Mouse (Mus musculus): ENCODE measurements at regions not wholly inside any gene's neighbourhood (a gene's known extent, or its start where the extent isn't known, plus 50 kb on each side); places are given as distances from the start of the nearest gene placed in this dataset.
A peak's percentile ranks its signal among the peaks of the same experiment; 100 is the strongest.
"Not testable (repeated sequence)": the region's sequence is repeated elsewhere in the genome, so short reads cannot be mapped to it uniquely, and the experiment has no call there.

- WGBS: 95% methylated on average over 1 of the region's 1 CpGs
- no peak overlapping the region for H3K4me3 ChIP-seq (replicated peaks; ENCODE audit: insufficient read depth, low read depth, low read length)
- no peaks in the 10 kb centered on the region for H3K27me3 ChIP-seq (ENCODE audit: control insufficient read depth, insufficient read depth, low read length)
- TF ChIP-seq POLR2A (IDR thresholded peaks at IDR 0.05; ENCODE audit: borderline replicate concordance, insufficient read depth, low read length) (no peak), CTCF (IDR thresholded peaks at IDR 0.05; ENCODE audit: borderline replicate concordance, insufficient read depth, low read depth, low read length) (no peak)
- H3K27ac ChIP-seq (ENCODE audit: insufficient read depth, low read length): no peak overlapping the region
- no peaks in the 10 kb centered on the region for H3K4me1 ChIP-seq (ENCODE audit: control insufficient read depth, insufficient read depth, low read length)
- no peak for DNase-seq
These were observed 105.2 kb upstream of the C9orf72 start for GRCm38 (mm10) chr4:35331161-35331560.

- Histone ChIP-seq H3K27ac (ENCODE audit: insufficient read depth, low read length) (no peak overlapping the region), H3K4me3 (replicated peaks; ENCODE audit: insufficient read depth, low read depth, low read length) (no peak overlapping the region), H3K27me3 (ENCODE audit: control insufficient read depth, insufficient read depth, low read length) (no peaks in the 10 kb centered on the region), H3K4me1 (ENCODE audit: control insufficient read depth, insufficient read depth, low read length) (no peaks in the 10 kb centered on the region)
- no peak for DNase-seq
- TF ChIP-seq POLR2A (IDR thresholded peaks at IDR 0.05; ENCODE audit: borderline replicate concordance, insufficient read depth, low read length): no peak
- TF ChIP-seq CTCF (IDR thresholded peaks at IDR 0.05; ENCODE audit: borderline replicate concordance, insufficient read depth, low read depth, low read length): no peak
These were observed 99.3 kb upstream of the C9orf72 start for GRCm38 (mm10) chr4:35325300-35325699.

GRCm38 (mm10) chr4:35322432-35323173 lies 96.6 kb upstream of the C9orf72 start:
- TF ChIP-seq CTCF (IDR thresholded peaks at IDR 0.05; ENCODE audit: borderline replicate concordance, insufficient read depth, low read depth, low read length) (no peak), POLR2A (IDR thresholded peaks at IDR 0.05; ENCODE audit: borderline replicate concordance, insufficient read depth, low read length) (no peak)
- H3K27me3 ChIP-seq (ENCODE audit: control insufficient read depth, insufficient read depth, low read length): no peaks in the 10 kb centered on the region
- H3K4me1 ChIP-seq (ENCODE audit: control insufficient read depth, insufficient read depth, low read length): no peaks in the 10 kb centered on the region
- 93% methylated on average over 2 of the region's 2 CpGs for WGBS
- no peak overlapping the region for H3K27ac ChIP-seq (ENCODE audit: insufficient read depth, low read length)
- no peak for DNase-seq
- no peak overlapping the region for H3K4me3 ChIP-seq (replicated peaks; ENCODE audit: insufficient read depth, low read depth, low read length)

- WGBS: 72% methylated on average over 5 of the region's 5 CpGs
- Histone ChIP-seq H3K4me1 (ENCODE audit: control insufficient read depth, insufficient read depth, low read length) (no peaks in the 10 kb centered on the region), H3K27ac (ENCODE audit: insufficient read depth, low read length) (no peak overlapping the region), H3K4me3 (replicated peaks; ENCODE audit: insufficient read depth, low read depth, low read length) (no peak overlapping the region), H3K27me3 (ENCODE audit: control insufficient read depth, insufficient read depth, low read length) (no peaks in the 10 kb centered on the region)
- peak; percentile 29; the same call in 1 of the 2 replicates for TF ChIP-seq CTCF (IDR thresholded peaks at IDR 0.05; ENCODE audit: borderline replicate concordance, insufficient read depth, low read depth, low read length)
- no peak for TF ChIP-seq POLR2A (IDR thresholded peaks at IDR 0.05; ENCODE audit: borderline replicate concordance, insufficient read depth, low read length)
- no peak for DNase-seq
These were observed 84.5 kb upstream of the C9orf72 start for GRCm38 (mm10) chr4:35310396-35310977.

- H3K4me1 ChIP-seq (ENCODE audit: control insufficient read depth, insufficient read depth, low read length): no peaks in the 10 kb centered on the region
- 58% methylated on average over 5 of the region's 5 CpGs for WGBS
- DNase-seq: no peak
These were observed 82.2 kb upstream of the C9orf72 start for GRCm38 (mm10) chr4:35308221-35308620.

GRCm38 (mm10) chr4:35305210-35305609 lies 79.2 kb upstream of the C9orf72 start:
- no peaks in the 10 kb centered on the region for H3K4me1 ChIP-seq (ENCODE audit: control insufficient read depth, insufficient read depth, low read length)
- TF ChIP-seq CTCF (IDR thresholded peaks at IDR 0.05; ENCODE audit: borderline replicate concordance, insufficient read depth, low read depth, low read length): no peak
- no peak for TF ChIP-seq POLR2A (IDR thresholded peaks at IDR 0.05; ENCODE audit: borderline replicate concordance, insufficient read depth, low read length)

More at GRCm38 (mm10) chr4:35308221-35308620, 82.2 kb upstream of the C9orf72 start:
- TF ChIP-seq POLR2A (IDR thresholded peaks at IDR 0.05; ENCODE audit: borderline replicate concordance, insufficient read depth, low read length): no peak
- TF ChIP-seq CTCF (IDR thresholded peaks at IDR 0.05; ENCODE audit: borderline replicate concordance, insufficient read depth, low read depth, low read length): no peak
- Histone ChIP-seq H3K4me3 (replicated peaks; ENCODE audit: insufficient read depth, low read depth, low read length) (no peak overlapping the region), H3K27ac (ENCODE audit: insufficient read depth, low read length) (no peak overlapping the region), H3K27me3 (ENCODE audit: control insufficient read depth, insufficient read depth, low read length) (no peaks in the 10 kb centered on the region)

GRCm38 (mm10) chr4:35300848-35301247 lies 74.9 kb upstream of the C9orf72 start:
- Histone ChIP-seq H3K4me3 (replicated peaks; ENCODE audit: insufficient read depth, low read depth, low read length) (no peak overlapping the region), H3K27ac (ENCODE audit: insufficient read depth, low read length) (no peak overlapping the region), H3K4me1 (ENCODE audit: control insufficient read depth, insufficient read depth, low read length) (no peaks in the 10 kb centered on the region), H3K27me3 (ENCODE audit: control insufficient read depth, insufficient read depth, low read length) (no peaks in the 10 kb centered on the region)
- no peak for DNase-seq
- TF ChIP-seq CTCF (IDR thresholded peaks at IDR 0.05; ENCODE audit: borderline replicate concordance, insufficient read depth, low read depth, low read length) (no peak), POLR2A (IDR thresholded peaks at IDR 0.05; ENCODE audit: borderline replicate concordance, insufficient read depth, low read length) (no peak)
- 20% methylated on average over 2 of the region's 2 CpGs for WGBS

More at GRCm38 (mm10) chr4:35305210-35305609, 79.2 kb upstream of the C9orf72 start:
- Histone ChIP-seq H3K27ac (ENCODE audit: insufficient read depth, low read length) (no peak overlapping the region), H3K4me3 (replicated peaks; ENCODE audit: insufficient read depth, low read depth, low read length) (no peak overlapping the region), H3K27me3 (ENCODE audit: control insufficient read depth, insufficient read depth, low read length) (no peaks in the 10 kb centered on the region)
- DNase-seq: no peak
- WGBS: 64% methylated on average over 1 of the region's 1 CpGs

- DNase-seq; H3K27ac ChIP-seq (ENCODE audit: insufficient read depth, low read length); H3K4me1 ChIP-seq (ENCODE audit: control insufficient read depth, insufficient read depth, low read length); H3K4me3 ChIP-seq (replicated peaks; ENCODE audit: insufficient read depth, low read depth, low read length); H3K27me3 ChIP-seq (ENCODE audit: control insufficient read depth, insufficient read depth, low read length): not testable (repeated sequence)
- WGBS: 75% methylated on average over 4 of the region's 4 CpGs
These were observed 74.4 kb upstream of the C9orf72 start for GRCm38 (mm10) chr4:35300374-35300773.
